Mouse (Mus musculus) cortical plate, adult 2 months (tissue): Measurements from ENCODE around the gene Vamp5. TPM values are rescaled to one million over a fixed set of nuclear protein-coding genes. Genes with fewer than 3 reads are reported as not detected.

Source experiments
- H3K27ac ChIP-seq: fragments of 200-500 bp; 2 replicates; pipeline ENCODE4 v1.5.1; 2012; ENCODE audit warnings: low read length, control low read depth, inconsistent platforms; ENCODE audit not compliant: insufficient read depth
- H3K4me1 ChIP-seq: fragments of 200-500 bp; 2 replicates; pipeline ENCODE4 v1.6.1; 2011; ENCODE audit warnings: low read length; ENCODE audit not compliant: control insufficient read depth, insufficient read depth
- H3K4me3 ChIP-seq: fragments of 200-500 bp; 2 replicates; pipeline ENCODE4 v1.5.1; 2011; ENCODE audit warnings: mild to moderate bottlenecking, low read length, control low read depth; ENCODE audit not compliant: insufficient read depth
- CTCF ChIP-seq: fragments of 200-500 bp; IDR thresholded peaks from 2 replicates; pipeline ENCODE4 v1.5.1; 2011; ENCODE audit warnings: mild to moderate bottlenecking, control low read depth, low read length; ENCODE audit not compliant: insufficient read depth; ENCODE audit errors: extremely low read depth
- POLR2A ChIP-seq: fragments of 200-500 bp; IDR thresholded peaks from 2 replicates; pipeline ENCODE4 v1.6.1; 2011; ENCODE audit warnings: mild to moderate bottlenecking, low read length, control low read depth; ENCODE audit not compliant: insufficient read depth; ENCODE audit errors: extremely low read depth
- polyA plus RNA-seq: library from polyadenylated mRNA; depleted of rRNA; stranded (reverse); fragments of >200 nt; gene quantifications from 2 replicates; pipeline ENCODE4 v1.2.3, GENCODE M21; 2012; rRNA removed

Vamp5 gene
- 10.7 and 11.0 TPM in 2 replicates for polyA plus RNA-seq

DNA sequence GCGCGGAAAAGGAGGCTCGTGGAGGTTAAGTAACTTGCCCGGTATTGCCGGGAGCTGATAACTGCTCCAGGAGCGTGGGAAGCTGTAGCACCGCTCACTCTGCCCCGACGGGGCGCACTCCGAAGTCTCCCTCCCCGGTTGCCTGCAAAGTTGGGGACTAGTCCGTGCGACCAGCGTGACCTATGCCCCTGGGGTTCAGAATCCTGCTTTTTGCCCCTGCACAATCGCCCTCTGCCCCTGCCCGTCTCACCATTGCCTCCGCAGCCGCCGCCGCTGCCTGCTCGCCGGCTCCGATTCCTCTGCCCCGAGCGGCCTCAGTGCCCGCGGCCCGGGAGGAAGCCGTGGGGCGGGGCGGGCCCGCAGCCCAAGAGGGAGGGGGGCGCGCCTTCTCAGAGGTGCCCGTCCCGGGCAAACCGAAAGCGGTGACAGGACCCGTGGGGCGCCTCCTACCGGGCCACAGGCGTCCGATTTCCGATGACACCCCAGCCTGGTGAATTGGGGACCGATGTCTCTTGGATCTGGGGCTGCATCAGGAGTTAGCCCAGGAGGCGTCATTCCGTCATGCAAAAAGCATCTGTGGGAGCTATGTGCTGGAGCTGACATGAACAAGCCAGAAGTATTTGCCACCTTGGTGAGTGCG, at the start of gene Vamp5:
Gene Vamp5, minus strand, starts transcription at position 338 of the 640 bp plus-strand sequence.
- Histone ChIP-seq H3K4me1 (peaks cover 1% of the 10 kb centered on the region; the same call in 1 of the 2 replicates), H3K4me3 (peak within 1 kb of the TSS; percentile 51), H3K27ac (peak within 1 kb of the TSS; percentile 68)
- TF ChIP-seq CTCF: 0 out of 2 replicates have a peak, but pooled peaks have one; percentile 2
- TF ChIP-seq POLR2A: no peak

DNA sequence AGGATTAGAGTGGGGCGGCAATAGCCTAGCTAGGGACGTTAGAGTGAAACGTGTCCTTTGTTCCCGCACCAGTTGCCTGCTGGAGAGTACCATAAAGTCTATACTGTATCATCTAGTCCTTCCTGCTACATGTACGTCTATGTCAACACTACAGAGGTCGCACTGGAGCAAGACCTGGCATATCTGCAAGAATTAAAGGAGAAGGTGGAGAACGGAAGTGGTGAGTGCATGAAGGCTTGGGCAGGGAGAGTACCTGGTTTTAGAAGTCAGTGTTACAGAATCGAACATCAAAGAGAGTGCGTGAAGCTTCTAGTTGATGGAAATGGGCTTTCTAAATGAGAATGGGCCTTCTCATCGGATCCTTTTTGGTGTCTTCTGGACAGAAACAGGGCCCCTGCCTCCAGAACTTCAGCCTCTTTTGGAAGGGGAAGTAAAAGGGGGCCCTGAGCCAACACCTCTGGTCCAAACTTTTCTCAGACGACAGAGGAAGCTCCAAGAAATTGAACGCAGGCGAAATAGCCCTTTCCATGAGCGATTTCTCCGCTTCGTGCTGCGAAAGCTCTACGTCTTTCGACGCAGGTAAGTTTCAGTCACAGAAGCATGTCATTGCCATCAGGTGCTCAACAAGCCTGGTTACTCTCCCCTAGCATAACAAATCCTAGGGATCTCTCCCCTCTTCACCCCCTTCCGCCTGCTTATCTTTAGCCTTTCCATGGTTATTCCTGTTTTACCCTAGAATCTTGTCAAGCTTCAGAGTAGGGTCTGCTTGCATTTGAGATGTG, 49.0 kb upstream of the Vamp5 start:
- H3K27ac ChIP-seq: no peak overlapping the region
- H3K4me1 ChIP-seq: peaks cover 2% of the 10 kb centered on the region; the same call in 1 of the 2 replicates
- no peak overlapping the region for H3K4me3 ChIP-seq
- TF ChIP-seq CTCF (no peak), POLR2A (no peak)

DNA sequence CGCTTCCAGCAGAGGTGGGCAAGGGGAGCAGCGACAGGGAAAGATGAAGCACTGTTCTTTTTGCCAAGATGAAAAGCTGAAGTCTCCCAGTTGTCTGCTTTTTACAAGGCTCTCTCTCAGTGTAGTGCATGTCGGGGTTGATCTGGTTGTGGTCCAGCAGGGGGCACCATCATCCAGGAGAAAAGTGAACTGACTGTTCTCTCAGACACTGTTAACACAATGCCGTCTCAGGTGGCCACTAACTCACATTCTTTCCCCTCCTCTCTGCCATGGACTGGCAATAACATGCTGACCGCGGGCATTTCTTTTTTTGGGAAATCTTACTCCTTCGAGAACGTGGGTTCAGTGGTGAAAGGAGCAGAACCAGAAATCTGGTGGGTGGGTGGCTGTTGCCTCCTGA, 47.8 kb upstream of the Vamp5 start:
- H3K4me3 ChIP-seq: no peak overlapping the region
- TF ChIP-seq CTCF (peak; percentile 89), POLR2A (no peak)
- peaks cover 2% of the 10 kb centered on the region; the same call in 1 of the 2 replicates for H3K4me1 ChIP-seq

DNA sequence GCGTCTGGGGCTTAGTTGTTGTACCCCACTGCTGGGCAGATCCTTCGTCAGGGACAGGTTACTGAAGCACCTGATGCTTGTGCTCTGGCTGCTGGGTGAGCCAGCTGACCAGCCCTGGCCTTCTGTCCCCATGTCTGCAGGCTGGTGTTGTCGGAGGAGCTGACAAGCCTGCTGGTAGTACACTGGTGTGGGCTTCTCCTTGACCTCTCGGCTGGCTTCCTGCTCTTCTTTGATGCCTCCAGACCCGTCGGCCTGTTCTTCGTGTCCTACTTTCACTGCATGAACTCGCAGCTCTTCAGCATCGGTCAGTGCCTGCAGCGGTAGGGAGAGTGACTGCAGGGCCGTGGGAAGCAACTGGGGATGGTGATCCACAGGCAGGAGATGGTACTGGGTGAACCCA, 45.4 kb upstream of the Vamp5 start:
- Histone ChIP-seq H3K4me3 (no peak overlapping the region), H3K27ac (no peak overlapping the region), H3K4me1 (no peaks in the 10 kb centered on the region)
- TF ChIP-seq POLR2A: no peak
- TF ChIP-seq CTCF: no peak

More for the DNA sequence above, 47.8 kb upstream of the Vamp5 start:
- no peak overlapping the region for H3K27ac ChIP-seq

DNA sequence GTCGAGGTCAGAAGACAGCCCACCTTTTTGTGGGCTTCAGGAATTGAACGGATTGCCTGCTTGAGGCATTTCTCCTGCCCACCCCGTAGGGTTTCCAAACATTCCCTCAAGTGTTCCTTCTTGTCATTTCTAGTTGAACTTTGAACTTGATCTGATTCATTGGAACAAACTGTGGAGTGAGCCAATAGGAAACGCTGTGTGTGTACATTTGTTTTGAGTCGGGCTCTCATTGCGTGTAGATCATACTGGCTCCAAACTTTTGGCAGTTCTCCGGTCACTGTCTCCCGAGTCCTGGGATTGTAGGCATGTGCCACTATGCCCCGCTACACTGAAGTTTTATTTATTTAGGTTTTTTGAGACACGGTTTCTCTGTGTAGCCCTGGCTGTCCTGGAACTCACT, 40.6 kb upstream of the Vamp5 start:
- TF ChIP-seq POLR2A (no peak), CTCF (no peak)
- no peak overlapping the region for H3K4me3 ChIP-seq
- no peaks in the 10 kb centered on the region; the same call in 1 of the 2 replicates for H3K4me1 ChIP-seq
- H3K27ac ChIP-seq: no peak overlapping the region

DNA sequence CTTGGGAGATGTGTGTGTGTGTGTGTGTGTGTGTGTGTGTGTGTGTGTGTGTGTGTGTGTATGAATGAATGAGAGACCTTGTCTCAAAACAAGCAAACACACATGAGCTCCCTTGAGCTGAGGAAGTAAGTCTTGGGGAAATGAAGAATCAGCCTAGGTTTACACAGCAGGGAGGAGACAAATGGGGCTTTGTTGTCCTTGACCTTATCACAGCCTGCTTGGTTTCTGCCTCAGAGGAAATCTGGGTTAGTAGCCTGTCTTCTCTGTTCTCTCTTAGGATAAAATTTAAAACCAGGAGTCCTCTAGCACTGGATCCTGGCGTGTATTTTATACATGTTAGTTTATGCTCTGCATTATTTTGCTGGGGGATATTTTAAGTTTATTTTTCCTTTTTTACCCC, 39.5 kb upstream of the Vamp5 start:
- Histone ChIP-seq H3K4me1 (peaks cover 3% of the 10 kb centered on the region), H3K4me3 (no peak overlapping the region), H3K27ac (no peak overlapping the region)
- TF ChIP-seq CTCF (no peak), POLR2A (no peak)

DNA sequence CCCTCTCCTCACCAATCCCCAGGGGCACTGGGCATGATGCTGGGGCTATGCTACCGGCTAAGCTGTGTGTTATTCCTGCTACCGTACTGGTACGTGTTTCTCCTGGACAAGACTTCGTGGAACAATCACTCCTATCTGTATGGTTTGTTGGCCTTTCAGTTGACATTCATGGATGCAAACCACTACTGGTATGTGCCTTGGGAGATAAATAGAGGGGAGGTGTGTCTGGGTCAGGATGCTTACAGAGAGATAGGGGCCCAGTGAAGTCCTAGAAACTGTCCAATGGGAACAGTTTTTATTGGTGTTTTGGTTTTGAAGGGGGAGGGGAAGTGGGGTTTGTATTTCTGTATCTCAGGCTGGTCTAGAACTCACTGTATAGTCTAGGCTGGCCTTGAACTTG, 38.0 kb upstream of the Vamp5 start:
- TF ChIP-seq POLR2A (no peak), CTCF (no peak)
- peaks cover 3% of the 10 kb centered on the region for H3K4me1 ChIP-seq
- H3K4me3 ChIP-seq: no peak overlapping the region
- no peak overlapping the region for H3K27ac ChIP-seq

DNA sequence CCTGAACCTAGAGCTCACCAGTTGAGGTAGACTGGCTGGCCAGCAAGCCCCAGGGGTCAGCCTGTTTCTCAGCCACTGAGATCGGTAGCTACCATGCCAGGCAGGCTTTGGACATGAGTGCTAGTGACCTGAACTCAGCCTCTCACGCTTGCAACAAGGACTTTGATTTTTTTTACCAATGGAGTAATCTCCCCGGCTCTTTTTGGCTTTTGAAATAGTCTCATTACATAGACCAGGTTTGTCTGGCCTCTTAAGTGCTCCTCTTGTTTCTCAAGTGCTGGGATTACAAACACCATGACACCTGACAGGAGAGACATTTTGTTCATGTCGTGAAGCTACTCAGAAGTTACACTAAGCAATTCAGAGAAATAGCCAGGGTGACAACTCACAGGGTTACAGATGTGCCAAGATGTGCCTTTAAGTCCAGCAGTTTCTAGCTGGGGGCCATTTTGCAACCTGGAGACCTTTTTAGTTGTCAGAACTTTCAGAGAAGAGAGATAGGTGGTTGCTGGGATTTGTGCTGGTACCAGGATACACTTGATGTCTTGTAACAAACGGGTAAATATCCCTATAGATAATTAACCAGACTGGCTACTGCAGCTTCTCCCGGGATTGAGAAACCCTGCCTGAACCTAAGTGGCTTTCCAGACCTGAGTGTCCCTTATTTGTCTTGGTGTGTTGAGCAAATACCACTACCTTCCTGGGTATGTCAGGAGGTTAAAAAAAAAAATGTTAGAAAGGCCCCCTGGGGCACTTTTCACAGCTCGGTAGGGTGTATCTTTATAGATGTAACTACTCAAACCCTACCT, 35.9 kb upstream of the Vamp5 start:
- Histone ChIP-seq H3K4me3 (no peak overlapping the region), H3K27ac (no peak overlapping the region), H3K4me1 (peaks cover 3% of the 10 kb centered on the region)
- TF ChIP-seq CTCF (no peak), POLR2A (no peak)

DNA sequence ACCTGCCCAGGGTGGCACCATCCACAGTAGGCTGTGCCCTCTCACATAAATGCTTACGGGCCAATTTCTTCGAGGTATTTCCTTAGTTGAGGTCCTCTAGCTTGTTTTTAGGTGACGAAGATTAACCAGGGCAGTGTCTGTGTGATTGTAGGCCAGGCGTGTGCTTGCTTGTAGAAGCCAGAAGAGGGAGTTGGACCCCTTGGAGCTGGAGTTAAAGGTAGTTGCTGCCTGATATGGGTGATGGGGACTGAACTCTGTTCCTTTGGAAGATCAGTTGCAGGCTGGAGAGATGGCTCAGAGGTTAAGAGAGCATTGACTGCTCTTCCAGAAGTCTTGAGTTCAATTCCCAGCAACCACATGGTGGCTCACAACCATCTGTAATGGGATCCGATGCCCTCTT, 34.9 kb upstream of the Vamp5 start:
- H3K4me1 ChIP-seq: peaks cover 3% of the 10 kb centered on the region
- H3K27ac ChIP-seq: no peak overlapping the region
- TF ChIP-seq POLR2A (no peak), CTCF (no peak)
- H3K4me3 ChIP-seq: peak overlapping the region; percentile 87; the same call in 1 of the 2 replicates
